Mouse (Mus musculus) lung, embryonic 14.5 days (tissue): ENCODE measurements at regions not wholly inside any gene's neighbourhood (a gene's known extent, or its start where the extent isn't known, plus 50 kb on each side); places are given as distances from the start of the nearest gene placed in this dataset.

ENCODE experiments used
- ATAC-seq: fragments of 200-750 bp; cut with Nextera tagmentation; 2 replicates; pipeline ENCODE4 v1.8.0; 2017; ENCODE audit warnings: mild to moderate bottlenecking, moderate TSS enrichment, moderate library complexity; ENCODE audit not compliant: insufficient read depth
- DNase-seq: peaks from one replicate; pipeline ENCODE4 v3.0.0-alpha.2; 2015
- H3K27ac ChIP-seq: fragments of 300-500 bp; sonication (generic); 2 replicates; pipeline ENCODE4 v1.5.1; 2014; ENCODE audit warnings: low read depth, mild to moderate bottlenecking, moderate library complexity
- H3K27me3 ChIP-seq: fragments of 300-500 bp; sonication (generic); 2 replicates; pipeline ENCODE4 v1.6.1; 2014; ENCODE audit warnings: low read length, control low read depth; ENCODE audit not compliant: insufficient read depth
- H3K36me3 ChIP-seq: fragments of 300-500 bp; sonication (generic); 2 replicates; pipeline ENCODE4 v1.6.1; 2014; ENCODE audit warnings: control low read depth; ENCODE audit not compliant: insufficient read depth
- H3K4me1 ChIP-seq: fragments of 300-500 bp; sonication (generic); 2 replicates; pipeline ENCODE4 v1.6.1; 2014; ENCODE audit warnings: antibody characterized with exemption, control low read depth; ENCODE audit not compliant: insufficient read depth
- H3K4me2 ChIP-seq: fragments of 300-500 bp; sonication (generic); 2 replicates; pipeline ENCODE4 v1.6.1; 2014; ENCODE audit warnings: mild to moderate bottlenecking
- H3K4me3 ChIP-seq: fragments of 300-500 bp; sonication (generic); 2 replicates; pipeline ENCODE4 v1.5.1; 2014; ENCODE audit warnings: low read depth, low read length
- H3K9ac ChIP-seq: fragments of 300-500 bp; sonication (generic); 2 replicates; pipeline ENCODE4 v1.6.1; 2014
- H3K9me3 ChIP-seq: fragments of 300-500 bp; sonication (generic); 2 replicates; pipeline ENCODE4 v1.6.1; 2016; ENCODE audit warnings: low read depth, low read length, control low read depth
- CTCF ChIP-seq: IDR thresholded peaks from 2 replicates; pipeline ENCODE4 v1.5.1; 2016; ENCODE audit warnings: antibody characterized with exemption, low read depth
- WGBS: fragments of 180-500 bp; shearing (Covaris S2); extraction: QIAGEN DNeasy Blood & Tissue Kit; methylation state at CpG from one replicate; pipeline ENCODE4 v1.1.7; 2014; 5-methylcytosine and 5-hydroxymethylcytosine counted together

DNA sequence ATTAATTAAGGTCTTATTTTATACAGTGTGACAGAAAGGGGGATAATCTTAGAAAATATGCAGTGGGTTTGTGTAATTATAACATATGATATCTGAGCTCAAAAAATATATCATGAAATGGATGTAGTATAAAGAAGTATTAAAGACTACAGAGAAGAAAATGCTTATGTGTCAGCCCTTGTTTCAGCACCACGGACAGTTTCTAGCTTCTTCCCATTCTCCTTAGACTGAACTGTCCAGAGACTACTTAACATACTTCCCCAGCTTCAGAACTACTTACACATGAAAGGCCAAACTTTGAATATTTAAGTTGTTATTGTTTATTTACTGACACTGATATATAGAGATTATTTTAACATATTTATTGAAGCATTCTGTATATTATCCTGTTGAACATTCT lies 578.4 kb downstream of the Nsun3 start:
- Histone ChIP-seq H3K36me3 (no peaks in the 10 kb centered on the region), H3K4me2 (no peak overlapping the region), H3K27ac (no peak overlapping the region), H3K9me3 (no peaks in the 10 kb centered on the region), H3K4me3 (no peak overlapping the region), H3K4me1 (no peaks in the 10 kb centered on the region), H3K27me3 (no peaks in the 10 kb centered on the region), H3K9ac (no peak overlapping the region)
- DNase-seq (peak; percentile 78), ATAC-seq (no peak)
- TF ChIP-seq CTCF, result no peak
- WGBS, result 55% methylated on average over 1 of the region's 1 CpGs

DNA sequence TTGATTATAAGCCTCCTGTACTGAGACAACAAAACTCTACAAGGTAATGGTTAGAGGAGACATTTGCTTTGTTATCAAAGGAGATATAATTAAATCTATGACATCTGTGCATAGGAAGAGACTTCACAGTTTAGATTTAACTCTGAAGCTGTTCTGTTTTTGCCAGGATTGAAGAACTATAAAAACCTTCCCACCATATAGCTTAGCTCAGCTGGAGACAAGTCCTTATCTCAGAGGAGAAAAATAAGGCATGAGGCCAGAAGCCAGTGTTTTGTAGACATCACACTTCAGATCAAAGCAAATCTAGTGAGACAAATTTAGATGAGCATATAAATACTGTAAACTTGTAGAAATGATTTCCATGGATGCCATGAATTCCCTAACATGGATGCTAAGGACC lies 603.6 kb downstream of the Nsun3 start:
- Histone ChIP-seq H3K27ac (no peak overlapping the region), H3K4me2 (no peak overlapping the region), H3K9me3 (no peaks in the 10 kb centered on the region), H3K27me3 (no peaks in the 10 kb centered on the region), H3K4me1 (no peaks in the 10 kb centered on the region), H3K4me3 (no peak overlapping the region), H3K9ac (no peak overlapping the region), H3K36me3 (no peaks in the 10 kb centered on the region)
- no peak for TF ChIP-seq CTCF
- no peak for DNase-seq
- ATAC-seq, result no peak
